Mouse (Mus musculus): ENCODE measurements at regions not wholly inside any gene's neighbourhood (a gene's known extent, or its start where the extent isn't known, plus 50 kb on each side); places are given as distances from the start of the nearest gene placed in this dataset.

- no peak for TF ChIP-seq CTCF (IDR thresholded peaks at IDR 0.05; ENCODE audit: borderline replicate concordance, insufficient read depth, low read depth, low read length)
- TF ChIP-seq POLR2A (IDR thresholded peaks at IDR 0.05; ENCODE audit: borderline replicate concordance, insufficient read depth, low read length), result no peak
These were observed 350.4 kb upstream of the 5930422O12Rik start for GRCm38 (mm10) chr8:33078125-33078524.
